Mouse (Mus musculus) lung, adult 2 months (tissue): Measurements from ENCODE around the gene Slc4a1.

Experiments used
- CTCF ChIP-seq: fragments of 200-500 bp; IDR thresholded peaks from 2 replicates; pipeline ENCODE4 v1.5.1; 2011; ENCODE audit warnings: mild to moderate bottlenecking, low read length, control low read depth; ENCODE audit not compliant: insufficient read depth
- POLR2A ChIP-seq: fragments of 200-500 bp; IDR thresholded peaks from 2 replicates; pipeline ENCODE4 v1.6.1; 2011; ENCODE audit warnings: low read depth, mild to moderate bottlenecking, control low read depth, low read length, borderline replicate concordance; ENCODE audit errors: extremely low read depth

- TF ChIP-seq CTCF = no peak
- no peak for TF ChIP-seq POLR2A
Observed at GRCm38 (mm10) chr11:102369263-102369662, 3.3 kb upstream of the Slc4a1 start.
